Mouse (Mus musculus) thymus, postnatal 14 days (tissue): ENCODE measurements around the gene Ctrc.
"Not testable (repeated sequence)": the region's sequence is repeated elsewhere in the genome, so short reads cannot be mapped to it uniquely, and the experiment has no call there.

Experiments
- DNase-seq: peaks from one replicate; pipeline ENCODE4 v3.0.0; 2021

The Ctrc gene

GRCm38 (mm10) chr4:141781201-141781985 lies 64.8 kb downstream of the Ctrc start:
- DNase-seq: no peak

GRCm38 (mm10) chr4:141779828-141780227 lies 66.3 kb downstream of the Ctrc start:
- no peak for DNase-seq

- not testable (repeated sequence) for DNase-seq
Observed at GRCm38 (mm10) chr4:141773019-141773418, 73.1 kb downstream of the Ctrc start.

GRCm38 (mm10) chr4:141771823-141772222 lies 74.3 kb downstream of the Ctrc start:
- no peak for DNase-seq

GRCm38 (mm10) chr4:141769501-141770160 lies 76.5 kb downstream of the Ctrc start:
- DNase-seq: no peak

- DNase-seq: no peak
Observed at GRCm38 (mm10) chr4:141767353-141768036, 78.7 kb downstream of the Ctrc start.

- DNase-seq: no peak
Observed at GRCm38 (mm10) chr4:141766668-141767352, 79.3 kb downstream of the Ctrc start.

GRCm38 (mm10) chr4:141766316-141766667 lies 79.9 kb downstream of the Ctrc start:
- DNase-seq: no peak

GRCm38 (mm10) chr4:141765008-141765407 lies 81.2 kb downstream of the Ctrc start:
- no peak for DNase-seq
